Mouse (Mus musculus): ENCODE measurements around the gene Svip. TPM values are rescaled to one million over a fixed set of nuclear protein-coding genes. Genes with fewer than 3 reads are reported as not detected.

Svip gene
- 4.7 and 6.5 TPM in 2 replicates for polyA plus RNA-seq (2015; fragmentation: Nextera tagmentation; extraction: Ambion mirVana)

DNA sequence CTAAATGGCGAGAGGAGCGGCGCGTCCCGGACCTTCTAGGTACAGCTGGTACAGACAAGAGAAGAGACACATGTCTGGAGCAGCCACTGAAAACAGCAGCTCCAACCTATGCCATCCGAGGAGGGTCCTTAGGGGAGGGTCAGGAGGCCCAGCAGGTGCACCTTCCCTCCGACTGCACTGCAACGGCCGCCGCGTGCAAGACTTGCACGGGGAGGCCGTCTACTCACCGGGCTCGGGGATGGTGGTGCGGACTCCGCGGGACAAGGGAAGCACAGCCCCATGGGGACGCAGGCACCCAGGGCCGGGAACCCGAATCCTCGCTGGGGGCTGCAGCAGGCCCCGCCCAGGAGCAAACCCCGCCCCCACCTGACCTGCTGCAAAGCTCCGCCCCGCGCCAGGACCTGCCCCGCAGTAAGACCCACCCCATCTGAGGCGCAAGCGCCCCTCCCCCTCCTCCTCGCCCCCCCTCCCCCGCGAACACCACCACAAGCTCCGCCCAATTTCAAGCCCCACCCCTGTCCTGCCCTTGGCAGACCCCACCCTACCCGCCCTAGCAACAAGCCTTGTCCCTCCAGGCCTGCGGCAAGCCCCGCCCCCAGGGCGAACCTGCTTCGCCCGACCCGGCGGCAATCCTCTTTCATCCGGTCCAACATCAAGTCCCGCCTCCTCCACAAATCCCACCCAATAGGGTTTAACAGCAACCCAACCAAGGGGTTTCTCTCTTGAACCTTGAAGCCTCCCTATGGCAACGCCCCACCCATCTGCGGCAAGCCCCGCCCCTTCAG is at the start of gene Svip:
TSS of gene Svip (minus strand) at position 508 of the 785 bp plus-strand sequence.
- H3K4me1 ChIP-seq, result peaks cover 5% of the 10 kb centered on the region; the same call in 1 of the 2 replicates
- peak within 1 kb of the TSS; percentile 42; the same call in 1 of the 2 replicates for H3K9ac ChIP-seq
- peak within 1 kb of the TSS; percentile 61 for H3K4me3 ChIP-seq
- peak; percentile 88 for ATAC-seq (ENCODE audit: insufficient number of reproducible peaks, low FRiP score, low TSS enrichment, low read depth)
- H3K9me3 ChIP-seq, result no peaks in the 10 kb centered on the region
- peak within 1 kb of the TSS; percentile 85 for H3K4me2 ChIP-seq
- no peak within 1 kb of the TSS for H3K27ac ChIP-seq
- WGBS, result under 1% methylated on average over 44 of the region's 47 CpGs
- no peaks in the 10 kb centered on the region for H3K36me3 ChIP-seq
- peaks cover 9% of the 10 kb centered on the region; the same call in 1 of the 2 replicates for H3K27me3 ChIP-seq

DNA sequence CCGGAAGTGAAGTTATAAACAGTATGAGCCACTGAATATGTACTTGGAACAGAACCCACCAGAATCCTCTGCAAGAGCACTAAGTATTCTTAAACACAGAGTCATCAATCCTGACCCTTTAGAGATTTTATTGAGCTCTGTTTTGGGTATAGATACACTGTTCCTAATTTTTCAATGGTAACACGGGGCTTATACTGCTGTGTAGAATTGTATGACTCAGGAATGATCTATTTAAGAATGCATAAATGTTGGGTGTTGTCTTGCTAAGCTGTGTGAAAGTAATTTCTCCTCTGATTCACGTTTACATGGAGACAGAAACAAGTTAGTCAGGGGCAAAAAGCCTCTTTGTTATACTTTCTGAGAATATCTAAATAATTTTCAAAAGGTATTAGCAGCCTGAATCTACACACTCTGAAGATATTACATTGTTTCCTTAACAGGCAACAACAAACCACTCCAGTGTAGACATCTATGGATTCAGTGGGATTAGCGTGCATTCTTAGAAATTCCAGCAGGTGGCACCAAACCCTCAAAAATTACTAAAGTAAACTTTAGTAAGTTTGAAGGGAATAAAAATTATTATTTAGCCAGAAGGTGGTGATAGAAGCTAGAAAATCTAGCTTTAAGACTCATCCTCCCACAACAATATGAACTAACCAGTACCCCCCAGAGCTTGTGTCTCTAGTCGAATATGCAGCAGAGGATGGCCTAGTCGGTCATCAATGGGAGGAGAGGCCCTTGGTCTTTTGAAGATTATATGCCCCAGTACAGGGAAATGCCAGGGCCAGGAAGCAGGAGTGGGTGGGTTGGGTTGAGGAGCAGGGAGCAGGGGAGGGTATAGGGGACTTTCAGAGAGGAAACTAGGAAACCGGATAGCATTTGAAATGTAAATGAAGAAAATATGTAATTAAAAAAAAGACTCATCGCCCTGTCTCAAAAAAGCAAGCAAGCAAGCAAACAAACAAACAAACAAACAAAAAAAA is 32.1 kb upstream of the Svip start:
- ATAC-seq (ENCODE audit: insufficient number of reproducible peaks, low FRiP score, low TSS enrichment, low read depth), result no peak
- Histone ChIP-seq H3K9me3 (no peaks in the 10 kb centered on the region), H3K36me3 (no peaks in the 10 kb centered on the region), H3K4me2 (no peak overlapping the region), H3K4me3 (no peak overlapping the region), H3K9ac (no peak overlapping the region), H3K27ac (no peak overlapping the region), H3K27me3 (no peaks in the 10 kb centered on the region), H3K4me1 (no peaks in the 10 kb centered on the region)
- WGBS, result 47% methylated on average over 8 of the region's 8 CpGs

DNA sequence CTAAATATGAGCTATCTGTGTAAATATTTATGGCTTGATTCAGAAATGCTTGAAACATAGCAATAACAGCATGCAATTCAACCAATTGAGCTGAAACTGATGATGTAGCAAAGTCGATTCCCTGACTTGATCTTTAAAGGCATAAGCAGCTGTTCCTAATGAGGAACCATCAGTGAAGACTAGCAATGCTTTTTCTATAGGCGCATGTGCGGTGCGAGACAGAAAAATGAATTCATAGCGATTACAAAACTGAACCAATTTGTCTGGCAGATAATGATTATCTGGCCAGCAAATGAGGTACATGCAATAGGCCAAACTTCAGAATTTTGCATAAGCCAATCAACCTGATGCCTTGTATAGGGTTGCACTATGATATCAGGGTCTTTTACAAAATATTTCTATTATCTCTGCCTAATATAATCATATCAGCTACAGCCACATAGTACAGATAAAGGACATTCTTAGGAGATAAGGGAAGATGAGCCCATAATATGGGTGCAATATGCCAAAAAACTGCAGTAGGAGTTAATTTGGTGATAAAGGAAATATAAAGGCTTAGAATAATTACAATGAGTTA is 18.3 kb upstream of the Svip start:
- Histone ChIP-seq H3K4me2 (no peak overlapping the region), H3K4me1 (no peaks in the 10 kb centered on the region), H3K27me3 (no peaks in the 10 kb centered on the region), H3K4me3 (no peak overlapping the region), H3K9ac (no peak overlapping the region), H3K36me3 (no peaks in the 10 kb centered on the region), H3K9me3 (no peaks in the 10 kb centered on the region), H3K27ac (no peak overlapping the region)
- WGBS, result 87% methylated on average over 5 of the region's 5 CpGs
- ATAC-seq (ENCODE audit: insufficient number of reproducible peaks, low FRiP score, low TSS enrichment, low read depth), result no peak

DNA sequence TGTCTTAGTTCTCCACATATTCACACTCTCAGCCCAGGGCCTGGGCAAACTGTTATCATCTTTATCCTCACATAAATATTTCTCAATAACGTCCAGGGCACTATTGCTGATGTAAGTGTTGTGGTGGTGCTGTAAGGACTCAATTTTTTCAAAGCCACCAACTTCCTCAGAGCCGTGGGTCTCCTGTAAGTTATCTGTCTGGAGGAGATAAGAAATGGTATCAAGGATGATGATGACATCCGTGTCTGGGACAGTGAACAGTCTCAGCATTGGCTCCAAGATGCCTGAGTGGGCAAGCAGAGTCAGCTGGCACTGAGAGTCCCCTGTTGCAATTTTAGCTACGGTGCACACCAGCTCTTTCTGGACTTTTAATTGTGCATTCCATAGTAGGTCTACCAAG is 16.2 kb upstream of the Svip start:
- H3K27ac ChIP-seq, result no peak overlapping the region
- no peak for ATAC-seq (ENCODE audit: insufficient number of reproducible peaks, low FRiP score, low TSS enrichment, low read depth)
- no peaks in the 10 kb centered on the region for H3K4me1 ChIP-seq
- no peak overlapping the region for H3K4me2 ChIP-seq
- no peaks in the 10 kb centered on the region for H3K9me3 ChIP-seq
- WGBS, result 78% methylated on average over 4 of the region's 4 CpGs
- no peak overlapping the region for H3K9ac ChIP-seq
- H3K36me3 ChIP-seq, result no peaks in the 10 kb centered on the region
- no peaks in the 10 kb centered on the region for H3K27me3 ChIP-seq
- no peak overlapping the region for H3K4me3 ChIP-seq

DNA sequence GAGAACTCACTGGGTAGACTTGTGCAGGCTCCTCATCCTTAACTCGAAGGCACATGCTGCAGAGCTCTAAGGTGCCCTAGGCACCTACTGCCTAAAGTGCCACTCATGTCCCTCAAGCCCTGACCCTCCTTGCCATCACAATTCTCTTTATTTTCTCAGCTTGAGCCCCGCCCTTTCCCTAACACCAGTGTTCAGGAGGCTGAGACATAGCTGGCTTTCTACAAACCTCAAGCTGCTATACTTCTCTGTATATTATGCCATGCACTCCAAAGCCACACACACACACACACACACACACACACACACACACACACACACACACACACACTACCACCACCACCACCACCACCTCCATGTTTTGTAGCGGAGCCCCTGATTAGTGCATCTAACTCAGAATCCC is 9.8 kb upstream of the Svip start, which contains the start of gene 1700015G11Rik:
TSS of gene 1700015G11Rik (minus strand) at position 101 of the 400 bp plus-strand sequence.
- no peak for ATAC-seq (ENCODE audit: insufficient number of reproducible peaks, low FRiP score, low TSS enrichment, low read depth)
- Histone ChIP-seq H3K9ac (no peak within 1 kb of the TSS), H3K27ac (no peak within 1 kb of the TSS), H3K4me1 (no peaks in the 10 kb centered on the region), H3K36me3 (no peaks in the 10 kb centered on the region), H3K4me2 (no peak within 1 kb of the TSS), H3K9me3 (no peaks in the 10 kb centered on the region), H3K4me3 (no peak within 1 kb of the TSS), H3K27me3 (no peaks in the 10 kb centered on the region)
- WGBS, result 82% methylated on average over 3 of the region's 3 CpGs

DNA sequence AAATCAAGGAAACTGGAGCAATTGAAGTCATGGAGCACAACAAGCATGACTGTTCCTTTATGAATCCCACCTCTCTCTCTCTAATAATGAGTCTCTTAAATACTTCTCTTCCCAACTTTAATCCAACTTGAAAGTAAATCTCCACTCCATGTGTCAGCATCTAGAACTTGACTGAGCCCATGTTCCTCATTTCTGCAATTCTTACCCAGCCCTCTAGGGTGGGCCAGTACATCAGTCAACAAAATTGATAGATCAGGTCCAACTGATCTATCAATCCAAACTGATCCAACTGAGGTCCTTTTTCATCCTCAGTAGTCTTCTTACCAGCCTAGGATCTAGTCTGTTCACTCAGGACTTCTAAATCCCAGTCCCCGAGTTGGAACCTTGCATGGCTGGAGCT is 9.4 kb upstream of the Svip start:
- H3K27me3 ChIP-seq, result no peaks in the 10 kb centered on the region
- H3K27ac ChIP-seq, result no peak overlapping the region
- WGBS, result 79% methylated on average over 1 of the region's 1 CpGs
- no peaks in the 10 kb centered on the region for H3K9me3 ChIP-seq
- H3K4me2 ChIP-seq, result no peak overlapping the region
- ATAC-seq (ENCODE audit: insufficient number of reproducible peaks, low FRiP score, low TSS enrichment, low read depth), result no peak
- H3K4me1 ChIP-seq, result no peaks in the 10 kb centered on the region
- H3K36me3 ChIP-seq, result no peaks in the 10 kb centered on the region
- no peak overlapping the region for H3K9ac ChIP-seq
- H3K4me3 ChIP-seq, result no peak overlapping the region

DNA sequence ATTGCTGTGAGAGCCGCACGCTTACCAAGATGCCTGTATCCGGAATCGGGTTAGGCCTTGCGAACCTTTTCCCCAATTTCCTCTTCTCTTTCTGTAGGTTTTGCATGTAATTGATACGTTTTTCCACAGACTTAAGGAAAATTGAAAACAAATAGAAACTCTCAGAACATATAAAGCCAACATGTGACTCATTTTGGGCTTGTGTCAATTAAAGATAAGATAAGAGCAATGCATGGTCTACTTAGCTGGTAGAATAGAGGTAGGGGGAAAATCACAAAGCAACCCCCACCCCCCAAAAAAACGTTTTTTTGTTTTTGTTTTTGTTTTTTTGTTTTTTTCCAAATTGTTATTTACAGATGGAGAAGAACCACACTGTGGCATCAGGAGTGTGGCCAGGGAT is 7.6 kb upstream of the Svip start:
- ATAC-seq (ENCODE audit: insufficient number of reproducible peaks, low FRiP score, low TSS enrichment, low read depth), result no peak
- Histone ChIP-seq H3K9me3 (no peaks in the 10 kb centered on the region), H3K4me2 (no peak overlapping the region), H3K4me3 (no peak overlapping the region), H3K36me3 (no peaks in the 10 kb centered on the region), H3K9ac (no peak overlapping the region), H3K4me1 (no peaks in the 10 kb centered on the region), H3K27me3 (no peaks in the 10 kb centered on the region), H3K27ac (no peak overlapping the region)
- 75% methylated on average over 7 of the region's 7 CpGs for WGBS

DNA sequence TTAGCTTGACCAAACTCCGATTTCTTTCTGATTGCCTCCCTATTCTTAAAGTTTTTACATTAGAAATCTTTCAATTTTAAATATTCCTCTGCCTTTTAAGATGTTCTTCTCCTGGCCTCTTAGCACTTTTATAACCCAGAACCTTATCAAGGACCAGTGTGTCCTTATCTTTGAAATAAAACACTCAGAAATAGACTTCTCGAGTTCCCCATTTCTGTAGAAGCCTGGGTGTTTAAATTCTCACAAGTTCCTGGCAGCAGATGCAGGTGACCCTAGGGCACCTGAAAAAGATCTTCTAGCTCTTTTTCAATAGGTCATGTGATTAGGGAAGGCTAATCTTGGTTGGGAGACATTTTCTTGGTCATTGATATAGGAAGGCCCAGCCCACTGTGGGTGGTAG is 1.3 kb upstream of the Svip start:
- Histone ChIP-seq H3K36me3 (no peaks in the 10 kb centered on the region), H3K4me3 (no peak overlapping the region), H3K4me2 (no peak overlapping the region), H3K27me3 (peaks cover 9% of the 10 kb centered on the region; the same call in 1 of the 2 replicates), H3K4me1 (peaks cover 5% of the 10 kb centered on the region; the same call in 1 of the 2 replicates), H3K9ac (no peak overlapping the region), H3K27ac (no peak overlapping the region), H3K9me3 (no peaks in the 10 kb centered on the region)
- WGBS, result 84% methylated on average over 2 of the region's 2 CpGs
- ATAC-seq (ENCODE audit: insufficient number of reproducible peaks, low FRiP score, low TSS enrichment, low read depth), result no peak

DNA sequence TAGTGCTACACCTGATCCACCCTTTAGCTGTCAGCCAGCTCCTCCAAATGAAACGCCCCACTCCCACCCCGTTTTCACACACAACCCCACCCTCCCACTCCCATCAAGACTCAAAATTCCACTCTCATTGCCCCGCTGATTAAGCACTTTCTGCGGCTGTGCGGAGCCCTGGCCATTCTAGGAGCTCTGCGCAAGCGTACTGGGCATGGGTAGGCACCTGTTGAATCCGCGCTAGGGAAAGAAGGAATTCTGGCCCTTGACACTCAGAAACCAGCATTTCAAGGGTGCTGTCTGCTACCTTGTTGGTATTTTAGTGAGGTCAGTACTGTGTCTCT is 445 bp upstream of the Svip start:
- WGBS, result 1% methylated on average over 9 of the region's 9 CpGs
- Histone ChIP-seq H3K4me3 (peak overlapping the region; percentile 61), H3K36me3 (no peaks in the 10 kb centered on the region), H3K9ac (no peak overlapping the region), H3K4me1 (peaks cover 5% of the 10 kb centered on the region; the same call in 1 of the 2 replicates), H3K27me3 (peaks cover 9% of the 10 kb centered on the region; the same call in 1 of the 2 replicates), H3K27ac (no peak overlapping the region), H3K9me3 (no peaks in the 10 kb centered on the region), H3K4me2 (peak overlapping the region; percentile 85)
- no peak; the same call in none of the 2 replicates for ATAC-seq (ENCODE audit: insufficient number of reproducible peaks, low FRiP score, low TSS enrichment, low read depth)

DNA sequence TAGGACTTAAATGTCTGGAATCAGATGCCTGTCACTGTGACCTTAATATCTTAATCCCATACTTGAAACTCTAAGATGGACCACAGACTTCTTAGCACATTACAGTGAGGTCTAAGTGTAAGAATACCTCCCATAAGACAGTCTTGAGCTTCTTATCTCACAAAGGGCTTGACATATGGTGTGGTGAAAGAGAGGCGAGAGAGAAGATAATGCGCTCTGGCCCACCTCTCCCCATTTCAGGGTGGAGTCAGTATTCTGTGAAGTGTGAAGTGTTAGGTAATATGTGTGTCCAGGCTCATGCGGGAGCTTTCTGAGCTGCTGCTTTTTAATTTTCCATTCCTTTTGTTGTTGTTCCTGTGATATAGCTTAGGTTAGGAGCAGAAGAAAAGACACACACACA is 14.8 kb downstream of the Svip start:
- H3K9ac ChIP-seq, result no peak overlapping the region
- no peak for ATAC-seq (ENCODE audit: insufficient number of reproducible peaks, low FRiP score, low TSS enrichment, low read depth)
- H3K36me3 ChIP-seq, result 0 out of 2 replicates have a peak, but pooled peaks cover 8% of the 10 kb centered on the region
- H3K27ac ChIP-seq, result no peak overlapping the region
- 90% methylated on average over 3 of the region's 3 CpGs for WGBS
- H3K4me1 ChIP-seq, result no peaks in the 10 kb centered on the region
- H3K9me3 ChIP-seq, result no peaks in the 10 kb centered on the region
- no peak overlapping the region for H3K4me2 ChIP-seq
- H3K27me3 ChIP-seq, result no peaks in the 10 kb centered on the region
- no peak overlapping the region for H3K4me3 ChIP-seq

DNA sequence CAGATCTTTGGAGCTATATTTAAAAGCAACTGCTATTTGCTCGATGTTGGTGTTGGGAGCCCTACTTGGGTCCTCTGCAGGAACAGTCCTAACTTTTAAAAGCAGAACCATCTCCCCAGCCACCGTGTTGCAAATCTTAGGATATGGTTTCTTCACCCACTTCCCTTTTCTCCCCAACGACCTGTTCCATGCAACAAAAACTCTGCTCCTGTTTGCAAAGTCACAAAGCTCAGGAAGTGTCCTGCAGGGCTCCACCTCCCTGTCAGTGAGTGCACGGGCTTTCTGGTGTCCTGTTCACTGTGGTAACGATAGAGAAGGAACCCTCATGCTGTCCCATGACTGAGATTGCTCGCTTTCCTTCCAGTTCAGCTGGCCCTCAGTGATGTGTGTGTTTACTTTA is 18.9 kb downstream of the Svip start:
- H3K36me3 ChIP-seq, result peaks cover 3% of the 10 kb centered on the region; the same call in 1 of the 2 replicates
- H3K4me1 ChIP-seq, result no peaks in the 10 kb centered on the region
- no peak overlapping the region for H3K27ac ChIP-seq
- no peak overlapping the region for H3K9ac ChIP-seq
- H3K4me2 ChIP-seq, result no peak overlapping the region
- no peak overlapping the region for H3K4me3 ChIP-seq
- H3K27me3 ChIP-seq, result no peaks in the 10 kb centered on the region
- ATAC-seq (ENCODE audit: insufficient number of reproducible peaks, low FRiP score, low TSS enrichment, low read depth), result no peak
- 56% methylated on average over 6 of the region's 6 CpGs for whole genome bisulfite sequencing
- no peaks in the 10 kb centered on the region for H3K9me3 ChIP-seq
